Mouse (Mus musculus) megakaryocyte, embryonic 14.5 days (primary cell): ENCODE data around the gene Plgrkt.

Source experiments
- FLI1 ChIP-seq: IDR thresholded peaks from 2 replicates; pipeline ENCODE4 v1.6.1; 2012; ENCODE audit warnings: low read length, inconsistent platforms, mixed read lengths
- GATA1 ChIP-seq: IDR thresholded peaks from 3 replicates; pipeline ENCODE4 v1.6.1; 2012; ENCODE audit warnings: mixed read lengths, low read length, inconsistent platforms, borderline replicate concordance

GRCm38 (mm10) chr19:29384994-29385393, 17.8 kb upstream of the Plgrkt start:
- TF ChIP-seq GATA1 (no peak), FLI1 (no peak)
